Mouse (Mus musculus): ENCODE measurements at regions not wholly inside any gene's neighbourhood (a gene's known extent, or its start where the extent isn't known, plus 50 kb on each side); places are given as distances from the start of the nearest gene placed in this dataset.

DNA sequence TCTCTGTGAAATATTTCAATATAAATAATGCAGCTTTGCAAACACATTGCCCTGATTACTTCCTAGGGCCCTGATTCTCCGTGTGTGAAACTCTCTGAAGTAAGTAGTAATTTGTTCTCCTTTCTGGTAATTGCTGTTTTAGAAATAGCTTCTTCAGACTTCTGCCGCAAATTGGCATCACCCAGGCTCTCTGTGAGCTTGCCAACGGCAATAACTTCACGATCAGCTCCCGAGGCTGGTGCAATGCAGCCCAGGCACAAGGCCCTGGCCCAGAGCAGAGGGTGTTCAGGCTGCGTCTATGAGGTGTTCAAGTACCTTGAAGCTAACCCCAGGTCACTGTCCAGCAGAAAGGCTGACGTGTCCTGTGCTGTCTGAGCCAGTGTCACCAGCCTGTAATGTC, 310.8 kb upstream of the Kcnab2 start:
- no peak for DNase-seq
- intact Hi-C loops (cut with DNase I; ENCODE audit: low total_unique reads) = no loop called here

DNA sequence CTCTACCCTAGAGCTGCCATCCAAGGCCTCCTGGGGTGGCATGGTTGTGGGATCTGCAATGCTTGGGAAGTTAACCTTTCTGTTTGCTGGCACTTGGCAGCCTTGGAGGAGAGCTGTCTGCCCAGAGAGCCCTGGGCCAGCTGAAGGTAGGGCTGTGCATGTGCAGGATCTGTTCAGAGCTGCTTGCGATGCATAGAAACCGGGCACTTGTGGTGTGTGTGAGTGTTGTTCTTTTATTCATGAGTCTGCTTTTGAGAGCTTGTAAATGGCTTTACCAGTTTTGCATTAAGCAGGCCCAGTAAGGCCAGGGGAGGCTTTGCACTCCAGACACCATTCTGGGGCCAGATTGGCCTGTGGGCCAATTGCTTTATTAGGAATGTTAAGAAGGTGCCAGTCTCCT, 307.3 kb upstream of the Kcnab2 start:
- intact Hi-C loops (cut with DNase I; ENCODE audit: low total_unique reads) = no loop called here
- no peak for DNase-seq

DNA sequence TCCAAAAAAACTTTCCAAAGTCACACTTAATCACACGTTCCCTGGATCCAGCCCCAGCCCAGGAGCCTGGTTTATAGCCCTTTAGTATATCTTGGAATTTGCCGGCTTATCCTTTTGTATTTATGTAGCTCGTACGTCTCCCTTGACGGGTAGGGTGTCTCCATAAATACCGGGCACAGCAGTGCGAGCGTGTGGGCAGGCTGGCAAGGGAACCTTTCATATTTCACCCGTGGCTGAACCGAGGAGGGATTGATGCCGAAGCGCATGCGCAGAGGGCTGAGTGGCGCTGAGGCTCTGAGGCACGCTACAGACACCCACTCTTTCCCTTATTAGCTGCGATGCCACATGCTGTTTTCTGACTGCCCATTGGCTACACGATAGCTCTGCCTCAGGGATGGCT, 301.9 kb upstream of the Kcnab2 start:
- intact Hi-C loops (cut with DNase I; ENCODE audit: low total_unique reads) = no loop called here
- DNase-seq = no peak

DNA sequence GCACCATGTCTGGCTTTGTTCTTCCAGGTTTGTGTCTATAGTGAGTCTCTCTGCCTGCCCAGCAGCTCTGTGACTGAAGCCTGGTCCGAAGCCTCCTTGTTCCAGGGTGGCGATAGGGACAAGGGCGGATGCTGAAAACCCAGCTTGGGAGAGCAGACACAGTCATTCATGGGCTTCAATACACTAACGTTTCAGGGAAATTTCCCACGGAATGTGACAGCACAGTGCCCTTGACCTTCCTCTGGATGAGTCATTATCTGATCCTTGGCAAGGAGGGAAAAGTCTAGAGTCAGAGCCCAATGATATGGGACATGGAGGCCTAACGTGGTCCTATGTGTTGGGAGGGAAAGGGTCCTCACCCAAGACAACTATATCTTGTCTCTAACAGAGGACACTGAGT, 298.1 kb upstream of the Kcnab2 start:
- DNase-seq = no peak
- intact Hi-C loops (cut with DNase I; ENCODE audit: low total_unique reads) = no loop called here

DNA sequence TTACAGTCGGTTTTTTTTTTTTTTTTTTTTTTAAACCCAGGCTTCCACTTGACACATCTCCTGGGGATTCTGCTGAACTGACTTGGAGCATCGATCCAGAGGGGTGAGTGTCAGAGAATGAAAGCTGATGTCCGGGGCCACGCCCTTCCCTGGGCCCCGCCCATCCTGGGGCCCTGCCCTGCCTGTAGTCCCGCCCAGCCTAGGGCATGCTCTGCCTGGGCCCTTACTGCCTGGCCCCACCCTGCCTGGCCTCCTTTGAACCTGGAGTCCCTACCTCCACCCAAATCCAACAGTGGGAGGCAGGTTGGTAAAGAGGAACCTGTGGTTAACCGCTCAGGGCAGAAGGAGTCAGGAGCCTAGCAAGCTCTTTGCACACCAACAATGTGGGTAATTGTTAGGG, 293.7 kb upstream of the Kcnab2 start:
- intact Hi-C loops (cut with DNase I; ENCODE audit: low total_unique reads) = no loop called here

DNA sequence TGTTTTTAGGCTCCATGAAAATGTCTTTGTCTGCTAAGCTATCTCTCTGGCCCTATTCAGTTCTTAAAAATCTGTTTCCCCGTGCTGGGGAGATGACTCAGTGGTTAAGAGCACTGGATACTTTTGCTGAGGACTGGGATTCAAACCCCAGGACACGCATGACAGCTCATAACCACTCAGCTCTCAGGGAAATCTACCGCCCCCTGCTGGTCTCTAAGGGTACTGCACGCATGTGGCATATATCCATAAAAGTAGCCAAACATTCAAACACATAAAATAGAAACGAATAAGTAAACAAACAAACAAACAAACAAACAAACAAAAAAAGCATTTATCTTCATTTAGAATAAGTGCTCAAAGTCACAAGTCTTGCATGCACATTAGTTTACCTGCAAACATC, 289.7 kb upstream of the Kcnab2 start:
- intact Hi-C loops (cut with DNase I; ENCODE audit: low total_unique reads) = no loop called here
- DNase-seq = no peak

More for the DNA sequence above, 293.7 kb upstream of the Kcnab2 start:
- DNase-seq = no peak

DNA sequence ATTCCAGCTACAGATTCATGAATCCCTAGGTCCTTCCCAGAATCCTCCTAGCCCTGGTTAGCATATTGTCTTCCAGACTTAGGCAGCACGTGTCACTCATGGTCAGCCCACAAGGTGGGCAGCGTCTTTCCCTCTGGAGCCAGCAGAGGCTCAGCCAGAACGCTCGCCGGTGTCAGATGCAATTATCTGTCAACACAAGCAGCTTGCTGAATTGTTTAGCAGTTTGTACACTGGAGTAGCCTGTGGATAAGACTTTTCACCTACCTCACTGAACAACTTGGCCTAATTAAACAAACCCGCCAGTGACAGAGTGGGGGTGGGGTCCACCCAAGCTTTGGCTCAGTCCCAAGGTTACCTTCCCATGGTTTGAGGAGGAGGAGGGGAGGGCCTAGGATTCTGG, 285.4 kb upstream of the Kcnab2 start:
- intact Hi-C loops (cut with DNase I; ENCODE audit: low total_unique reads) = no loop called here
- DNase-seq = no peak

DNA sequence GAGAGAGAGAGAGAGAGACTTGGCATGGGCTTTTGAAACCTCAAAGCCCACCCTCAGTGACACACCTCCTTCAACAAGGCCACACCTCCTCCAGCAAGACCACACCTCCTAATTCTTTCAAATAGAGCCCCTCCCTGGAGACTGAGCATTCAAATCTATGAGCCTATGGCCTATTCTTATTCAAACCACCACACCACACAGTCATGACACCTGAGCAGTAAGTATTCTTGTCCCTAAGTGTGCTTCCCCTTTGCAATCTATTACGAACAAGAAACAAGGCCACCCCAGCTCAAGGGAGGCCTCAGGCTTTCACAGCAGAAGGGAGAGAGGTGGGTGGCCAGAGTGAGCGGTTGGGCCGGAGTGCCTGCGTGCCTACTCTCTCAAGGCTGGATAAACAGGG, 284.9 kb upstream of the Kcnab2 start:
- intact Hi-C loops (cut with DNase I; ENCODE audit: low total_unique reads) = no loop called here

DNA sequence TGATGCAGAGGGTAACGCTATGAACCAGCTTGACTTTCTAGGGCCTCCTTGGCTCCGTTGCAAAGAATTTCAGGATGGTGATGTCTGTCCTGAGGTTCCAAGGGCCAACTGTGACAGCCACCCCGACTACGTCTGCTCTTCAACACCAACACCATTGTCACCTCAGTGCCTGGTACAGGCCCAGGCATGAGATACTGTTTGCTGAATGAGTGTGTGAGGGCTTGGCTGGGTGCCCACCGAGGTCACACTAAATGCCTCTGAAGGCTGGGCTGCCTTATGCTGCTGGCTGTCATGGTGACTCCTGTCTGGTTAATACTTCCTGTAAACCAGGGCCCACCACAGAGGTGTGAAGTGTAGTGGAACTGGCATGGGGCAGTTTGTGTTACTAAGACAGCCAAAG, 279.5 kb upstream of the Kcnab2 start:
- no peak for DNase-seq
- intact Hi-C loops (cut with DNase I; ENCODE audit: low total_unique reads) = no loop called here

More for the DNA sequence above, 284.9 kb upstream of the Kcnab2 start:
- DNase-seq = no peak

DNA sequence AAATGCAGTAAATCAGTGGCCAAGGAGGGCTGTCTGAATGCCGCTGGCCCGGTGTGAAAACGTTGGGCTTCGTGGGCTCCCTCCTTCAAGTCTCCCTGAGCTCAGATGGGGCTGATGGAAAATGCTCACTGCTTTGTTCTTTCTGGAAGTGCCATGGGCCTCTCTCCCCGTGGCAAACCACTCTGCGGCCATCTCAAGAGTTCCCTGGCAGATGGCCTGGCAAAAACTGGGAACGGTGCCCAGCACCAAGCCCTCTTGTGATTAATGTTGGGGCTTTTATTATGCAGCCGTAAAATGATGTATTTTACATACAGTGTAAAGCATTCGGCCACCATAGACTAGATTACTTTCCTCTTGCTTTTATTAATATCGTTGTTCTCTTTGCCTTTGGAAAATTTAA, 278.9 kb upstream of the Kcnab2 start:
- intact Hi-C loops (cut with DNase I; ENCODE audit: low total_unique reads) = no loop called here
- DNase-seq = no peak

DNA sequence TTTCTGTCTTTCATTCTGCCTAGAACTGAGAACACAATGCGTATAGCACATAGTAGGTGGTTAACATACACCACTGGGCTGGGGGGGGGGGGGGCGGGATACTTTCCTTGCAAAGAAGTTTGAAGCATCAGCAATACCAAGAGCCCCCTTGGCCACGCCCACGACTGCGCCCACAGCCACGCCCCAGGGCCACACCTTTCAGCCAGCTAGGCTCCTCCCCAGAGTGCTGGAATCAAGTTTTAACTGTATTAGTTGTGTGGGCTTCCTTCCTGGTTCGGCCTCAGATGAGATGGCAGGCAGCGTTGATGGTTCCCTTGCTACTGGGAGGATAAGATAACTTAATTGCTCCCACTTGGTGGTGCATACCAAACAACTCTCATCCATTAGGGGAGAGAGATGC, 278.1 kb upstream of the Kcnab2 start:
- intact Hi-C loops (cut with DNase I; ENCODE audit: low total_unique reads) = no loop called here
- no peak for DNase-seq

DNA sequence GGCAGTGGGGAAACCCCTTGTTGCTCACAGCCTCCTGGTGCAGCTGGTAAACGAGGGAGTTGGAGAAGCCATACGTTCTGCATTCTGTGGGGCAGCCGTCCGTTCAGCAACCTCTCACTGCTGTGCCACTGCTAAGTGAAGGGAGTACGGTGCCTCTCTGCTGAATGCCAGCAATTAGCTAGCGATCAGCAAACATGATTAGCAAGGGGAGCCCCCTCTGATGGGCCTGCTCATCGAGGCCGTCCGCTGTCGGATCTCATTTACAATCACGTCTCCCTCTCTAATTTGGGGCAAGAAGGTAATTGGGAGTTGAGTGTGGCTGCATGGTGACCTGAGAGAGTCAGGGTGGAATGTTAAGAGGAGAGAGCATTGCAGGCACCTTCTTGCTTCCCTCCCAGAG, 266.7 kb upstream of the Kcnab2 start:
- intact Hi-C loops (cut with DNase I; ENCODE audit: low total_unique reads) = no loop called here
- DNase-seq = no peak

DNA sequence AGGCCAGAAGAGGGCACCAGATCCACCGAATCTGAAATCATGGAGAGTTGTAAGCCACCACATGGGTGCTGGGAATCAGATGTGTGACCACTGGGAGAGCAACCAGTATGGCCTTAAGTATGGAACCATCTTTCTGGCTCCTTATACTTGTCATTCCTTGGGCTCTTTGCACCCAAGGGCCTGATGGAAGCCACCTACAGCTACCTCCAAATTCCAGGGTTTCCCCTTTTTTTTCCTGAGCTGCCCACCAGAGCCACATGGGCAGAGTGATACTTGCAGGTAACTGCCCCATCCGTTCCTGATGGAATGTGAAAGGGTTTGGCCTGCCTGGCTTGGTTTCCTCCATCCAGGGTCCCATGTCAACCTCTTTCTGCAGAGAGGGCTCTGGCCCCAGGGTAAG, 255.3 kb upstream of the Kcnab2 start:
- intact Hi-C loops (cut with DNase I; ENCODE audit: low total_unique reads) = no loop called here
- no peak for DNase-seq

DNA sequence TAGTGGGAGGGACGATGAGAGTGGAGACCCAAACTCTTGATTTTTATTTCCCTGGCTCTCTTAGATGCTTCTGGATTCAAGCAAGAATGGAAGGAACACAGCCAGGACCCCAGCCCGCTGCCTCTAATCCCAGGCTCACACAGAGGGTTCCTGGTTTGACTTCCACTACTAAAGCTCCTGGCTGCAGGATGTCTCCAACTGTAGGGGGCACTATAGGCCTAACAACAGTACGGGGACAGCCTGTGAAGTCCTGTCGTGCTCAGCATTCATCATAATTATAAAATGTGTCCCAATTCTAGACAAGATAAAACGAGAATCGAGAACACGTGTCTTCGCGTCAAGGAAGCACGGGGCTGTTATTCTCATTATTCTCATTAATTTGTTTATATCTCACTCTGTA, 254.3 kb upstream of the Kcnab2 start:
- no peak for DNase-seq
- intact Hi-C loops (cut with DNase I; ENCODE audit: low total_unique reads) = no loop called here

DNA sequence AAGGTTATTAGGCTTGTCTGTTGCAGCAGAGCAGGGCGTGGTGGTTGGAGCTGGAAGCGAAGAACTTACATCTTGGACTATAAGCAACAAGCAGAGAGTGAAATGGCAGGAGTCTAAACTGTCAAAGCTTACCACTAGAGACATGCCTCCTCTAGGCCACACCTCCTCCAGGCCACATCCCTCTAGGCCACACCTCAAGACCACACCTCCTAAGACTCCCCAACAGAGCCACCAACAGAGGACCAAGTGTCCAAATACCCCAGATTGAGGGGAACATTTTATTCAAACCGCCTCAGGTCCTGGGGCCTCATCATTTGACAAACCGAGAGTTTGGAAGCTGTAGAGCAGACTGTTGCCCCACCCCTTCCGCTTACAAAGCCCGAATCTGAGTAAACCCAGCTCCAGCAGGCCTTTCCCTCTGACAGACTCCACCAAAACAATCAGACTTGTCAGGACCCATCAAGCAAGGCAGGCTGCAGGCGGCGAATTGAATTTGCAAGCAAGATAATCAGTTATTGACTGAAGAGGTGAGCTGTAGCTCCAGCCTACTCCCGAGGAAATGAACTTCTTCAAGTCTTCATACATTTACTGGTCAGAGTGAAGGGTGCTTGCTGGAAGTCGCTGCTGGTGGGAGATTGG, 253.5 kb upstream of the Kcnab2 start:
- intact Hi-C loops (cut with DNase I; ENCODE audit: low total_unique reads) = no loop called here
- DNase-seq = no peak

DNA sequence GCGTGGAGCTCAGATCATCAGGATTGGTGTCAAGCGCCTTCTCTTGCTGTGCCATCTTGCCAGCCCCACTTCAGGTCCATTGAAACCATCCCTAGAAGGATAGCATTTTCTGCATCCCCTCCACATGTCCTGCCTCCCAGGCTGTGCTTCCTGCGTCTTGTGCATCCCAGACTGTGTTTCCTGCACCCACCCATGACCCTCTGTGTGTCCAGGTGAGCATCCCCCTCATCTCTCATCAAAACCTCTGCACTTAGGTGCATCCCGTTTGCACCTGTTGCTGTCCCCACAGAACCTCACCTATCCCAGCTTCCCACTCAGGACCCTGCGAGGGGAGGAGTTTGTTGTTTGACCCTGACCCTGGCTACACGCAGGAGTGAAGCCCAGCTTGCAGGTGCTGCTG, 251.8 kb upstream of the Kcnab2 start:
- no peak for DNase-seq

DNA sequence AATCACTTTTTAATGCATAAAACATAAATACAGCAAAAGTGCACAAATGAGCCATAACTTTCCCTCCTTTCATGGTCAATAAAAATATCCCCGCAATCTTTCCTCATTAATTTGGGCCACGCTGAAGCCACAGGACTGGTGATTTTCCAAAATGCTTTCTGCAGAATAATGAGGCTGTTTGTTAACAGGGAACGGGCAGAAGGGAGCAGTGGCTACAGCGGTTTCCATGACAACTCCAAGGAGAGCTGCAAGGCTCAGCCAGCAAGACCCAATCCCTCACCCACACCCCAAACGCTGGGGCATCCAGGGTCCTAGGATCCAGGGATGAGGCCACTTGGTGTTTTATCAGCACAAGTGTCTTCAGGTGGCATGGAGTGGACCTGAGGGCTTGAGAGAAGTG, 248.2 kb upstream of the Kcnab2 start:
- no peak for DNase-seq
- intact Hi-C loops (cut with DNase I; ENCODE audit: low total_unique reads) = no loop called here

More for the DNA sequence above, 251.8 kb upstream of the Kcnab2 start:
- intact Hi-C loops (cut with DNase I; ENCODE audit: low total_unique reads) = no loop called here

DNA sequence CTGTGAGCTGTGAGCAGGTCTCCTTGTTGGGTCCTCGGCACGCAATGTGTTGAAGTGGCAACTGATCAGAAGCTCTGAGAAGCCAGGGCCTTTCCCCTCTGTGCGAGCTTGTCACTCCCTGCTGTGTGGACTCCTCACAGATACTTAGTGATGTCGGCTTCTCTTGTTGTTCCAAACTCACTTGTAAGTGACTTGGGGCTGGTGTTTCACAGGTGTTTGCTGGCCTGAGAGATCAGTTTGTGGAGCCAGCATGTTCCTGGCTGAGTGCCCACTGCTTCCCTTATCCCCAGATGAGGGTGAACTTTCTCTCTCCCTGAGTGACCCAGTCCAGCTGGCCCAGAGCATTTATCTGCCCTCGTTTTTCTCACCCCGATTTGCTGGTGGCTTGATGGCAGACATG, 247.8 kb upstream of the Kcnab2 start:
- intact Hi-C loops (cut with DNase I; ENCODE audit: low total_unique reads) = no loop called here
- DNase-seq = no peak

DNA sequence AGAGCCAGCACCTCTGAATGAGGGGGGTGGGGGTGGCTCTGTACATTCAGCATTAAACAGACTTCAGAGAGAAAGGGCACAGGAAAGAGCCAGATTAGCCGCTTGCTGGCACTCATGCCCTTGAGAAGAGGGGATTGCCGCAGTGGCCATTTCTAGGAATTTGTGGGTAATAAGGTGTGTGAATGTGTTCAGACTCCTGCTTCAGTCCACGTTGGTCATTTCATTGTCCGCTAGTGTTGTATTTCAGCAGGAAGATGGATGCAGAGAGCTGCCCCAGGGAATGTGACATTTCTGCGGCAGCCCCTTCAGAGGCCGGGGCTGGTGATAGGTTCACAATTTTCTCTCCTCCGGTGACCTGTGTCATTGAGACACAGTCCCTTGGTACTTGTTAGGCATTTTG, 247.1 kb upstream of the Kcnab2 start:
- intact Hi-C loops (cut with DNase I; ENCODE audit: low total_unique reads) = no loop called here

DNA sequence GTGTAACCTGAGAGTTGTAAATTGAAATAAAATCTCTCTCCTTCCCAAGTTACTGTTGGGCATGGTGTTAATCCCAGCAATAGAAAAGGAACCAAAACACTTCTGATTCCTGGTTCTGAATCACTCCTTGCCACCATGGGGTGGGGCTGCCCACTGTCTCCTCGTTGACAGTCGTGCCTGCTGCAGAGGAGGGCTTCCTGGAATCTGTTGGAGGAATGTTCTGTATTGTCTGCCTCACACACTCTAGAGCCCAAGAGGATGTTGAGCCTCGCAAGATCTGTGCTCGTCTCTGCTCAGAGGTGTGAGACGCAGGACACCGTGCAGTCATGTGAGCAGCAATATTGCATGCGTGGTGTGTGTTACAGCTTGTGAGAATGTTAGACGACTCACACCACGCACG, 246.4 kb upstream of the Kcnab2 start:
- DNase-seq = no peak
- intact Hi-C loops (cut with DNase I; ENCODE audit: low total_unique reads) = no loop called here

More for the DNA sequence above, 247.1 kb upstream of the Kcnab2 start:
- DNase-seq = no peak

DNA sequence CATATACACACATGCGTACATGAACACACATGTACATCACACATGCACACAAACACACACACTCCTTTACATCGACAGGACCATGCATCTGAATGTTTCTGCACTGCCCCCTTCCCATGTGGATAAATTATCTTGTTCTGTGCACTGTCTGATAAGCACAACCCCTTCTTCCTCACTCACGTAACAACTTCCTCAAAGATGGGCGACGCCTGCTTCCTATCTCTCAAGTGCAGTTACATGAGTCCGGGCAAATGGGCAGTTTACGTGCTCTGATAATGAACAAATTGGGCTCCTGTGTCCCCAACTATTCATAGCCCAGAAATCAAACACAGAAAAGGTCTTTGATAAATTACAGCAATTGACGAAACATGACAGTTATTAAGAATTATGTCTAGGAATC, 242.9 kb upstream of the Kcnab2 start:
- intact Hi-C loops (cut with DNase I; ENCODE audit: low total_unique reads) = no loop called here
- no peak for DNase-seq

DNA sequence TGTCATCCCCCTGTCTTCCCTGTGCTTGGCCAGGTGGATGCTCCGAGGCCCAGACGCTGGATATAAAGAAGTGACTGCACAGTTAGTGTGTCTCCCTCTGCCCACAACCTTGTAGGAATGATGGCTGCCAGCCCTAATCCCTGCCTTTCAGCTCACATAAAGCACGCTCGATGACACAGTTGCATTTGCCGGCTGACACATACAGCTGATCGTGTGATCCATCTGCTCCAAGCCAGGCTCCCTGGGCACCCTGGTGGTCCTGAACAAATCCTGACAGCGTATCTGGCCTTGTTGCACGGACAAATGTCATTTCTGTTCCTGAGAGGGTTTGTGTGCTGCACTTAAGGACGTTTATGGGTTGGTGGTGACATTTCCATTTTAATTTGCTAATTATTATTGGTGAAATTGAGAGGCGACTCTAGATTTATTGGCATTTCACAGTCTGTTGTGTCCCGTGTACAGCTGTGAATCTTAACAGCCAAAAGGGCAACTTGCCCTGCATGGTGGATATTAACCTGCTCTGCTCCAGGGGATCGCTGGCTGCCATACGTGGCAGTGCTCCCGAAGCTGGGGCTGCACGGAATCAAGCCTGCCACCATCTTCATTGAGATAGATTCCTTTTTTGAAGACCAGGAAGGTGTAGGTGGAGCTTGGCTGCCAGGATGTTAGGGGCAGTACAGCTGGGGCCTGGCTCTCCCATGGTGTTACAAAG, 241.9 kb upstream of the Kcnab2 start:
- no peak for DNase-seq
- intact Hi-C loops (cut with DNase I; ENCODE audit: low total_unique reads) = no loop called here

All from gastrocnemius, postnatal 14 days (tissue).